Mouse (Mus musculus): ENCODE measurements around the gene Fam19a4. TPM values are rescaled to one million over a fixed set of nuclear protein-coding genes. Genes with fewer than 3 reads are reported as not detected.
A peak's percentile ranks its signal among the peaks of the same experiment; 100 is the strongest.

Gene Fam19a4
- 1.3 and 2.1 TPM in 2 replicates for polyA plus RNA-seq (2016; fragmentation: Nextera tagmentation; extraction: Ambion mirVana)

GRCm38 (mm10) chr6:97060074-97060681, at the start of gene Fam19a4:
TSS of gene Fam19a4 (minus strand) at chr6:97060413.
- Histone ChIP-seq H3K9ac (0 out of 2 replicates have a peak within 1 kb of the TSS, but pooled peaks have one; percentile 9), H3K4me1 (peaks cover 5% of the 10 kb centered on the region), H3K27ac (no peak within 1 kb of the TSS), H3K27me3 (peaks cover 32% of the 10 kb centered on the region), H3K36me3 (no peaks in the 10 kb centered on the region), H3K9me3 (no peaks in the 10 kb centered on the region), H3K4me2 (replicated peaks) (peak within 1 kb of the TSS; percentile 84), H3K4me3 (peak within 1 kb of the TSS; percentile 40)
- ATAC-seq (ENCODE audit: insufficient number of reproducible peaks, insufficient read depth, low FRiP score, low TSS enrichment): peak; percentile 79
- WGBS: under 1% methylated on average over 30 of the region's 30 CpGs

DNA sequence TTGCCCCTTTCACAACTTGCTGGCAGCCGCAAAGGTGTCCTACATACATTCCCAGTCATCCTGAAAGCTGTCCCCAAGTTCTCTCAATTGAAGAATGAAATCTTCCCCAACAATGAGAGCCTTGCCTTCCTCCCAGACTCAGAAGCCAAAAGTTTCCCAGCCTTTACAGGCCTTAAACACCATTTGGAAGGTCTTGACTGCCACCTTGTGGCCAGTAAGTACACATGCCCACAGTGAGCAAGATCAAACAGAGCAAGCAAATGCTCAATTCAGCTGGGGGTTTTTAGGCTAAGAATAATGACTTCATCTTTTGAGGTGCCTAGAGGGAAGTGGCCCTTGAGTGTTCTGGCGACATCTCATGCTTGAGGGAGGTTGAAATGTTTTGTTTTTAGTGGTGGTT, 46.6 kb upstream of the Fam19a4 start:
- no peak overlapping the region for H3K4me3 ChIP-seq
- no peak overlapping the region for H3K4me2 ChIP-seq (replicated peaks)
- 8% methylated on average over 2 of the region's 2 CpGs for WGBS
- H3K36me3 ChIP-seq: no peaks in the 10 kb centered on the region
- no peak overlapping the region for H3K27ac ChIP-seq
- H3K4me1 ChIP-seq: peaks cover 4% of the 10 kb centered on the region; the same call in 1 of the 2 replicates
- no peak overlapping the region for H3K9ac ChIP-seq
- peak; percentile 67; the same call in 1 of the 2 replicates for ATAC-seq (ENCODE audit: insufficient number of reproducible peaks, insufficient read depth, low FRiP score, low TSS enrichment)
- no peaks in the 10 kb centered on the region for H3K9me3 ChIP-seq
- no peaks in the 10 kb centered on the region for H3K27me3 ChIP-seq

DNA sequence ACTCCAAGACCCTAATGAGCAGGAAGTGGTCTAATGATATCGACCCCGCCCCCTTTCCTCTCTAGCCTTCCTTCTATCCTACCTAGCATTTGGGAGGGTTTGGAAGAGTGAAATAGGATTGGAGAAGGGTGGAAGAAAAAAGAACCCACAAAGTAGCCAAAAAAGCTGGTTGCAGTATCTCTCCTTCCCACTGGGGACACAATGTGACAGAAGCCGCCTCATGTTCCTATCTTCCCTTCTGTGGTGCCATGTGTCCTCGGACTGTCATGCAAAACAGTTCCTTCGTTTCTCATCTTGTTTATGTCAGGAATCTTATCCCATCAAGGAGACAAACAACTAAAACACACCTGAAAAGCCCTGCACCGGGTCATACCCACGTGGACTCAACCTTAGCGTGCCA, 45.9 kb upstream of the Fam19a4 start:
- no peak overlapping the region for H3K9ac ChIP-seq
- no peak overlapping the region for H3K27ac ChIP-seq
- peaks cover 4% of the 10 kb centered on the region; the same call in 1 of the 2 replicates for H3K4me1 ChIP-seq
- no peak overlapping the region for H3K4me2 ChIP-seq (replicated peaks)
- no peaks in the 10 kb centered on the region for H3K27me3 ChIP-seq
- no peaks in the 10 kb centered on the region for H3K9me3 ChIP-seq
- ATAC-seq (ENCODE audit: insufficient number of reproducible peaks, insufficient read depth, low FRiP score, low TSS enrichment): no peak
- no peak overlapping the region for H3K4me3 ChIP-seq
- H3K36me3 ChIP-seq: no peaks in the 10 kb centered on the region
- WGBS: 83% methylated on average over 8 of the region's 8 CpGs

DNA sequence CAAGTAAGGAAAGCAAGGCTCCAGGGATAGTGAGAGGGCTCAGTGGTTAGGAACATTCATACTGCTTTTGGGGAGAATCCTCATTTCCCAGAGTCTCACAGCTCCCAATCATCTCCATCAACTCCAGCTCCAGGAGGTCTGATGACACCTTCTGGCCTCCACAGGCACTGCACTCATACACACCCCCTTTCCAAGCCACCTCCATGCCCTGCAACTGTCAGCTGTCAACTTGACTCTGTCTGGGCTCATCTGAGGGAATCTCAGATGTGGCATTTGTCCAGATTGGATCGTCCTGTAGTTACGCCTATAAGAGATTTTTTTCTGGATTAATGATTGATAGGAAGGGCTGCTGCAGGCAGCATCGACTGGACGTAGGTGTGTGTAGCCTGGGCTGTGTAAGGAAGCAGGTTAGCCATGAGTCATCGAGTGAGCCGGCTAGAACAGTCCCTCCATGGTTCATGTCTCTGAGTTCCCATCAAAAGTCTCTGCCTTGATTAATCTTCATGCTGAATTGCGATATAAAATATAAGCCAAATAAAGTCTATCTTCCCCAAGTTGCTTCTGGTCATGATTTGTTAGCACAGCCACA, 44.1 kb upstream of the Fam19a4 start:
- ATAC-seq (ENCODE audit: insufficient number of reproducible peaks, insufficient read depth, low FRiP score, low TSS enrichment): no peak
- WGBS: 77% methylated on average over 7 of the region's 7 CpGs
- no peaks in the 10 kb centered on the region for H3K27me3 ChIP-seq

DNA sequence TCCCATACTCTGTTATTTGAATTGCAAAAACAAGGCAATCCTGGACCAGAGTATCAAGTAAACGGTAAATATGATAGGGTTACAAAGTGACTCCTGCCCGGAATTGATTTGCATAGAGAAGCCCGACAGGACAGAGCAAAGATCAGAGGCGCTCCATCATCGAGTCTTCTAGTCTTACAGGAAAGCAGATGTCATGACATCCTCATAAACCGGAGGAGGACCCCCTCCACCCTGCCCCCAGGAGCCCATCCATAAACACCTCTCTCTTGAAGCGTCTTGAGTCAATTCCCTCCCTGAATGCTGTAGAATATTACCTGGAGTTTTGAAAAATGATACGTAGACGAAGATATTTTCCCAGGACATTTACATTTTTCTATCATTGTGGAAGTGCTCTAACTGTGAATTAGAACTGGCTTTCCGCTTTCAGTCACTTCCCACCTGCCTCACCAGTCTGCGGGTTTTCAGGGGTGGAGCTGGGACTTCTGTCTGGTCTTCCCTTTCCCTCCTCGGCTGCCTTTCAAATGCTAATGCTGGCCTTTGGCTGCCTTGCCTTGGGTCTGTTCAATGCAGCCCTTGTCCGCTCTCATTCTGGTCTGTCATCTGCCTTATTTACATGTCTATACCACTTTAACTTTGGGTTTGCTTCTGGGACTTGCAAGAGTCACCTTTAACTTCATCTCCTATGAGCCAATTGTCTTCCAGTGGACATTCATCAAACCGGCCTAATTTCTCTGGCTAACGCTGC, 41.9 kb upstream of the Fam19a4 start:
- 4% methylated on average over 15 of the region's 15 CpGs for WGBS

More for the DNA sequence above, 44.1 kb upstream of the Fam19a4 start:
- H3K9me3 ChIP-seq: no peaks in the 10 kb centered on the region
- H3K9ac ChIP-seq: no peak overlapping the region
- H3K4me1 ChIP-seq: peaks cover 4% of the 10 kb centered on the region; the same call in 1 of the 2 replicates
- H3K27ac ChIP-seq: no peak overlapping the region
- no peak overlapping the region for H3K4me3 ChIP-seq
- no peaks in the 10 kb centered on the region for H3K36me3 ChIP-seq
- no peak overlapping the region for H3K4me2 ChIP-seq (replicated peaks)

DNA sequence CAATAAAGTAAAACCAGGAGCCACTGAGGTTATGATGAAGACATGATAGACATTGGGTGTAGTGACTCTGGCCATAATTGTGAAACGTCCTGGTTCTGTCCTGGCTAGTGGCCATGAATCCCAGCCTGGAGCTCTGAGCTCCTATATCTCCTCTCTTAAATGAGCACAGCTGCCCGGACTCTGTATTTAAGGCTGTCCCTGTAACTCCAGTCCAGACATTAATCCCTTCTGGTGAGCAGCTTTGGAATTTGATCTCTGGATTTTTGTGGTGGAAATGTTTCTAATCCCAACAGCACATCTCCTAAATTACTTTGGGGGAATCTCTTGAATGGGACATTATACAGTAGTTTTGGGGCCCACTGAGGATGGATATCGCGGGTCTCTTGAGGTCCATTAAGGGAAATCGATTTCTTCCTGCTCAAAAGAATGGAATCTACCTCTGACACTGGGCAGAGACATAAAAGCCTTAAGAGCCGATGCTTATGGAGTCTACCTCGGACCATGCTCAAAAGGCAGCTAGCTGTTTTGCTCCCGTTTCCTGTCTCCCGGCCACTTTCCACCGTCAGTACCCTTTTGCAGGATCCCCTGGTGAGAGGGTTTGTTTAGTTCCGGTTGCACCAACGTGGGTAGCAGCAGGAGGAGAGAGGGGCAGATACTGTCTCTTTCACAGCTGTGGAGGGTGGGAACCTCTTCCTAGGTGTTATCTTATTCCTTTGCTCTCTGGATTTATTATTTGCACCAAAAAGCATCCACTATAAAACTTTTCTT, 41.2 kb upstream of the Fam19a4 start:
- Histone ChIP-seq H3K4me3 (no peak overlapping the region), H3K4me2 (replicated peaks) (peak overlapping the region; percentile 25; the same call in 1 of the 2 replicates), H3K27me3 (no peaks in the 10 kb centered on the region), H3K9me3 (no peaks in the 10 kb centered on the region), H3K27ac (no peak overlapping the region), H3K36me3 (no peaks in the 10 kb centered on the region), H3K4me1 (peaks cover 4% of the 10 kb centered on the region; the same call in 1 of the 2 replicates), H3K9ac (no peak overlapping the region)
- ATAC-seq (ENCODE audit: insufficient number of reproducible peaks, insufficient read depth, low FRiP score, low TSS enrichment): no peak
- 10% methylated on average over 12 of the region's 12 CpGs for WGBS

More for the DNA sequence above, 41.9 kb upstream of the Fam19a4 start:
- no peaks in the 10 kb centered on the region for H3K27me3 ChIP-seq
- no peak overlapping the region for H3K9ac ChIP-seq
- ATAC-seq (ENCODE audit: insufficient number of reproducible peaks, insufficient read depth, low FRiP score, low TSS enrichment): no peak
- no peak overlapping the region for H3K4me3 ChIP-seq
- H3K9me3 ChIP-seq: no peaks in the 10 kb centered on the region
- peak overlapping the region; percentile 25; the same call in 1 of the 2 replicates for H3K4me2 ChIP-seq (replicated peaks)
- no peaks in the 10 kb centered on the region for H3K36me3 ChIP-seq
- no peak overlapping the region for H3K27ac ChIP-seq
- H3K4me1 ChIP-seq: peaks cover 4% of the 10 kb centered on the region; the same call in 1 of the 2 replicates

GRCm38 (mm10) chr6:97082336-97082735, 22.1 kb upstream of the Fam19a4 start:
- H3K27ac ChIP-seq: no peak overlapping the region
- no peak overlapping the region for H3K9ac ChIP-seq
- H3K4me3 ChIP-seq: no peak overlapping the region
- WGBS: 86% methylated on average over 2 of the region's 2 CpGs
- H3K9me3 ChIP-seq: no peaks in the 10 kb centered on the region
- no peak overlapping the region for H3K4me2 ChIP-seq (replicated peaks)
- no peaks in the 10 kb centered on the region for H3K27me3 ChIP-seq
- no peak for ATAC-seq (ENCODE audit: insufficient number of reproducible peaks, insufficient read depth, low FRiP score, low TSS enrichment)
- no peaks in the 10 kb centered on the region for H3K36me3 ChIP-seq
- no peaks in the 10 kb centered on the region for H3K4me1 ChIP-seq

DNA sequence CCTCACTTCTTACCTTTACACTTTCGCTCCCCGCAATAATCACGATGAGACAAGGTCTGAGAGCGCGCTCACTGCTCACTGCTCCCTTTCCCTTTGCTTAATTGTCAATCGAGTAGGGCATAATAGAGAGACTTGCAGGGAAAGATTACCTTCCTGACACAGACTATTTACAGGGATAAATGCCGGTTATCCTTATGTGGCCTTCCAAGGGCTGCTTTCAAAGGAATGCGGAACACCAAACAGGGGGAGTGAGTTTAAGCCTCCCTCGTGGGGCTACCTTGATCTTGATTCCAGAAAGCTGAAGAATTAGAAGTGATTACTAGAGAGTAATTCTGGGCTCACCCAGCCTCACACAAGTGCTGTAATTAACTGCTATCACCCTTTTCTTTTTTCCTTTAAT, 19.8 kb upstream of the Fam19a4 start:
- H3K4me2 ChIP-seq (replicated peaks): no peak overlapping the region
- H3K9ac ChIP-seq: no peak overlapping the region
- no peaks in the 10 kb centered on the region for H3K4me1 ChIP-seq

DNA sequence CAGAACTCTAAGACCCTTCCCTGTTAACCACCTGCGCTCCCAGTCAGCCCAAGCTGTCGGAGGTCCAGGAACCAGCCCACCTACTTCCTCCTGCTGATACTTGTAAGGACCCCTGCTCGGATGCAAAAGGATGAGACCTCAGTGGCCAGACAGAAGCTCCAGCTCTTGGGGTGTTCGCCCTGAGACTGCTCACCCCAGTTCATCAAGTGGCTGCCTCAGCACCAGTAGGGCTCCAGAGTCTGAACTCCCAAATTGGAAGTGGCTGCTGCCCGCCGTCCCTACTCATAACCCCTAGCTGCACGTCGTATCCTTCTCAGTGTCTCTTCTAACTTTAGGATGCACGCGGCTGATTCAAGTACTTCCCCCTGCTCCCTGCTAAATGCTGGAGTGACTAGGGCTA, 614 bp downstream of the Fam19a4 start:
- Histone ChIP-seq H3K4me2 (replicated peaks) (peak overlapping the region; percentile 84), H3K9ac (no peak overlapping the region), H3K27ac (no peak overlapping the region), H3K9me3 (no peaks in the 10 kb centered on the region), H3K4me3 (peak overlapping the region; percentile 40), H3K4me1 (peaks cover 5% of the 10 kb centered on the region), H3K27me3 (peaks cover 32% of the 10 kb centered on the region), H3K36me3 (no peaks in the 10 kb centered on the region)
- no peak for ATAC-seq (ENCODE audit: insufficient number of reproducible peaks, insufficient read depth, low FRiP score, low TSS enrichment)
- 2% methylated on average over 10 of the region's 10 CpGs for WGBS

More for the DNA sequence above, 19.8 kb upstream of the Fam19a4 start:
- Histone ChIP-seq H3K27ac (no peak overlapping the region), H3K9me3 (no peaks in the 10 kb centered on the region), H3K27me3 (no peaks in the 10 kb centered on the region), H3K4me3 (no peak overlapping the region), H3K36me3 (no peaks in the 10 kb centered on the region)
- 41% methylated on average over 9 of the region's 9 CpGs for WGBS
- no peak for ATAC-seq (ENCODE audit: insufficient number of reproducible peaks, insufficient read depth, low FRiP score, low TSS enrichment)

GRCm38 (mm10) chr6:97052196-97052770, 7.9 kb downstream of the Fam19a4 start:
- 76% methylated on average over 8 of the region's 8 CpGs for WGBS
- no peak for ATAC-seq (ENCODE audit: insufficient number of reproducible peaks, insufficient read depth, low FRiP score, low TSS enrichment)
- H3K27me3 ChIP-seq: 0 out of 2 replicates have a peak, but pooled peaks cover 2% of the 10 kb centered on the region
- no peak overlapping the region for H3K27ac ChIP-seq
- no peak overlapping the region for H3K4me2 ChIP-seq (replicated peaks)
- H3K4me1 ChIP-seq: no peaks in the 10 kb centered on the region
- H3K4me3 ChIP-seq: no peak overlapping the region
- no peaks in the 10 kb centered on the region for H3K9me3 ChIP-seq
- H3K36me3 ChIP-seq: no peaks in the 10 kb centered on the region
- no peak overlapping the region for H3K9ac ChIP-seq

GRCm38 (mm10) chr6:97048403-97048802, 11.8 kb downstream of the Fam19a4 start:
- no peak overlapping the region for H3K4me2 ChIP-seq (replicated peaks)
- ATAC-seq (ENCODE audit: insufficient number of reproducible peaks, insufficient read depth, low FRiP score, low TSS enrichment): no peak
- 0 out of 2 replicates have a peak, but pooled peaks cover 2% of the 10 kb centered on the region for H3K27me3 ChIP-seq
- 31% methylated on average over 4 of the region's 4 CpGs for WGBS
- no peak overlapping the region for H3K27ac ChIP-seq
- no peak overlapping the region for H3K9ac ChIP-seq
- no peaks in the 10 kb centered on the region for H3K36me3 ChIP-seq
- H3K9me3 ChIP-seq: no peaks in the 10 kb centered on the region
- H3K4me1 ChIP-seq: no peaks in the 10 kb centered on the region
- H3K4me3 ChIP-seq: no peak overlapping the region
